Mouse (Mus musculus): ENCODE measurements around the gene Tbxas1. TPM values are rescaled to one million over a fixed set of nuclear protein-coding genes. Genes with fewer than 3 reads are reported as not detected.

The Tbxas1 gene
- total and polyA plus RNA-seq, 2 experiments, result 1.1 to 3.5 TPM

DNA sequence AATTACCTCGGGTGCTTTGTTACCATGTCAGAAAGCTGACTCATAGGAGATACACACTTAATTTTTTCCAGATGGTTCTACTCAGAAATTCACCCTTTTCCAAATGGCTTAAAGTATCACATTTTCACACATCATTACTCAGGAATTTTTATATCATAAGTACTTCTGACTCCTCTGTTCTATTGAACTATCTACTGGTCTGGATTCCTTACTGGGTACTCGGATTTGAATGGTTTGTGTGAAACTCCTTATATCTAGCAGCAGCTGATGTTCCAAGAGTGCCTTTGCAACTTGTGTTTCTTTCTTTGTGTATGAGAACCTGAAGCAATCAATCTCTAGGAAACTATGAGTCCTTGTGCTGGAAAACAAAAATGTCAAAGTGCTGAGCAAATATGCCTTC, 81.4 kb downstream of the Tbxas1 start:
- WGBS, result 90% methylated on average over 2 of the region's 2 CpGs
- Histone ChIP-seq H3K4me1 (ENCODE audit: control insufficient read depth, insufficient read depth, low read length) (peaks cover 6% of the 10 kb centered on the region; the same call in 1 of the 2 replicates), H3K4me3 (ENCODE audit: insufficient read depth, low read depth, low read length) (no peak overlapping the region)

DNA sequence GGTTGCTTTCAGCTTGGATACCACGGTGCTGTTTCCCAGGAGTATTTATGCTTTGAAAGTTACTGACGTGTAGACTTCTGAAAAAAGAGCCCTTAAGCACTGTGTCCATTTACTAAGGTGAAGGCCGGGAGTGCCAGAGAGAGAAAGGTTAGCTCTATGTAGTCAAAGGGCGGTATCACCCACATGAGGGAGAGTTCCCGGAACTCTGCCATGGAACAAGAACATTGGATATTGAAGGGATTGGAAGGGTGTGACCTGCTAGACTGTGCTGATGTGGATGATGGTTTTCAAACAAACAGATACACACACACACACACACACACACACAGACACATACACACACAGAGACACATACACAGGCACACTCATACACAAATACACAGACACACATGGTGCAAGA, 82.0 kb downstream of the Tbxas1 start:
- no peak overlapping the region for H3K27ac ChIP-seq (replicated peaks; ENCODE audit: insufficient read depth, low read depth, low read length)
- DNase-seq (ENCODE audit: extremely low read depth, low read depth, low spot score), result no peak
- no peaks in the 10 kb centered on the region for H3K79me2 ChIP-seq (ENCODE audit: control insufficient read depth, insufficient read depth, low read length)
- peaks cover 6% of the 10 kb centered on the region; the same call in 1 of the 2 replicates for H3K4me1 ChIP-seq (ENCODE audit: control insufficient read depth, insufficient read depth, low read length)
- 89% methylated on average over 5 of the region's 5 CpGs for WGBS
- H3K36me3 ChIP-seq (ENCODE audit: control insufficient read depth, insufficient read depth, low read length), result no peaks in the 10 kb centered on the region
- H3K27me3 ChIP-seq (ENCODE audit: control insufficient read depth, insufficient read depth, low read length), result no peaks in the 10 kb centered on the region
- no peak overlapping the region for H3K4me3 ChIP-seq (ENCODE audit: insufficient read depth, low read depth, low read length)
- H3K9ac ChIP-seq (ENCODE audit: low read depth, low read length), result no peak overlapping the region
- TF ChIP-seq POLR2A (IDR thresholded peaks at IDR 0.05; ENCODE audit: extremely low read depth, insufficient read depth, low read length) (no peak), CTCF (IDR thresholded peaks at IDR 0.05; ENCODE audit: low read depth, low read length) (no peak)

More for the DNA sequence above, 81.4 kb downstream of the Tbxas1 start:
- DNase-seq (ENCODE audit: extremely low read depth, low read depth, low spot score), result no peak
- H3K27ac ChIP-seq (replicated peaks; ENCODE audit: insufficient read depth, low read depth, low read length), result no peak overlapping the region
- TF ChIP-seq POLR2A (IDR thresholded peaks at IDR 0.05; ENCODE audit: extremely low read depth, insufficient read depth, low read length) (no peak), CTCF (IDR thresholded peaks at IDR 0.05; ENCODE audit: low read depth, low read length) (no peak)
- no peak overlapping the region for H3K9ac ChIP-seq (ENCODE audit: low read depth, low read length)
- H3K27me3 ChIP-seq (ENCODE audit: control insufficient read depth, insufficient read depth, low read length), result no peaks in the 10 kb centered on the region
- no peaks in the 10 kb centered on the region for H3K79me2 ChIP-seq (ENCODE audit: control insufficient read depth, insufficient read depth, low read length)
- H3K36me3 ChIP-seq (ENCODE audit: control insufficient read depth, insufficient read depth, low read length), result no peaks in the 10 kb centered on the region

GRCm38 (mm10) chr6:38959502-38959901, 84.3 kb downstream of the Tbxas1 start:
- DNase-seq (ENCODE audit: extremely low read depth, low read depth, low spot score), result peak; percentile 92
- WGBS, result 26% methylated on average over 9 of the region's 9 CpGs

GRCm38 (mm10) chr6:38960367-38960766, 85.2 kb downstream of the Tbxas1 start:
- no peaks in the 10 kb centered on the region for H3K36me3 ChIP-seq (ENCODE audit: control insufficient read depth, insufficient read depth, low read length)
- no peaks in the 10 kb centered on the region for H3K27me3 ChIP-seq (ENCODE audit: control insufficient read depth, insufficient read depth, low read length)
- H3K27ac ChIP-seq (replicated peaks; ENCODE audit: insufficient read depth, low read depth, low read length), result no peak overlapping the region
- no peak for DNase-seq (ENCODE audit: extremely low read depth, low read depth, low spot score)
- H3K79me2 ChIP-seq (ENCODE audit: control insufficient read depth, insufficient read depth, low read length), result no peaks in the 10 kb centered on the region
- H3K9ac ChIP-seq (ENCODE audit: low read depth, low read length), result no peak overlapping the region
- peaks cover 6% of the 10 kb centered on the region; the same call in 1 of the 2 replicates for H3K4me1 ChIP-seq (ENCODE audit: control insufficient read depth, insufficient read depth, low read length)
- no peak overlapping the region for H3K4me3 ChIP-seq (ENCODE audit: insufficient read depth, low read depth, low read length)
- no peak for TF ChIP-seq CTCF (IDR thresholded peaks at IDR 0.05; ENCODE audit: low read depth, low read length)
- no peak for TF ChIP-seq POLR2A (IDR thresholded peaks at IDR 0.05; ENCODE audit: extremely low read depth, insufficient read depth, low read length)
- WGBS, result 87% methylated on average over 3 of the region's 3 CpGs

More at GRCm38 (mm10) chr6:38959502-38959901, 84.3 kb downstream of the Tbxas1 start:
- H3K9ac ChIP-seq (ENCODE audit: low read depth, low read length), result no peak overlapping the region
- no peaks in the 10 kb centered on the region for H3K36me3 ChIP-seq (ENCODE audit: control insufficient read depth, insufficient read depth, low read length)
- H3K4me1 ChIP-seq (ENCODE audit: control insufficient read depth, insufficient read depth, low read length), result peaks cover 6% of the 10 kb centered on the region; the same call in 1 of the 2 replicates
- H3K79me2 ChIP-seq (ENCODE audit: control insufficient read depth, insufficient read depth, low read length), result no peaks in the 10 kb centered on the region
- H3K27me3 ChIP-seq (ENCODE audit: control insufficient read depth, insufficient read depth, low read length), result no peaks in the 10 kb centered on the region
- TF ChIP-seq CTCF (IDR thresholded peaks at IDR 0.05; ENCODE audit: low read depth, low read length), result no peak
- no peak for TF ChIP-seq POLR2A (IDR thresholded peaks at IDR 0.05; ENCODE audit: extremely low read depth, insufficient read depth, low read length)
- H3K27ac ChIP-seq (replicated peaks; ENCODE audit: insufficient read depth, low read depth, low read length), result no peak overlapping the region
- H3K4me3 ChIP-seq (ENCODE audit: insufficient read depth, low read depth, low read length), result no peak overlapping the region

GRCm38 (mm10) chr6:38960791-38961426, 85.7 kb downstream of the Tbxas1 start:
- Histone ChIP-seq H3K4me3 (ENCODE audit: insufficient read depth, low read depth, low read length) (no peak overlapping the region), H3K4me1 (ENCODE audit: control insufficient read depth, insufficient read depth, low read length) (peaks cover 6% of the 10 kb centered on the region; the same call in 1 of the 2 replicates), H3K79me2 (ENCODE audit: control insufficient read depth, insufficient read depth, low read length) (no peaks in the 10 kb centered on the region), H3K27ac (replicated peaks; ENCODE audit: insufficient read depth, low read depth, low read length) (no peak overlapping the region), H3K9ac (ENCODE audit: low read depth, low read length) (no peak overlapping the region), H3K27me3 (ENCODE audit: control insufficient read depth, insufficient read depth, low read length) (no peaks in the 10 kb centered on the region), H3K36me3 (ENCODE audit: control insufficient read depth, insufficient read depth, low read length) (no peaks in the 10 kb centered on the region)
- WGBS, result 84% methylated on average over 12 of the region's 12 CpGs
- TF ChIP-seq CTCF (IDR thresholded peaks at IDR 0.05; ENCODE audit: low read depth, low read length) (no peak), POLR2A (IDR thresholded peaks at IDR 0.05; ENCODE audit: extremely low read depth, insufficient read depth, low read length) (no peak)
- DNase-seq (ENCODE audit: extremely low read depth, low read depth, low spot score), result no peak

DNA sequence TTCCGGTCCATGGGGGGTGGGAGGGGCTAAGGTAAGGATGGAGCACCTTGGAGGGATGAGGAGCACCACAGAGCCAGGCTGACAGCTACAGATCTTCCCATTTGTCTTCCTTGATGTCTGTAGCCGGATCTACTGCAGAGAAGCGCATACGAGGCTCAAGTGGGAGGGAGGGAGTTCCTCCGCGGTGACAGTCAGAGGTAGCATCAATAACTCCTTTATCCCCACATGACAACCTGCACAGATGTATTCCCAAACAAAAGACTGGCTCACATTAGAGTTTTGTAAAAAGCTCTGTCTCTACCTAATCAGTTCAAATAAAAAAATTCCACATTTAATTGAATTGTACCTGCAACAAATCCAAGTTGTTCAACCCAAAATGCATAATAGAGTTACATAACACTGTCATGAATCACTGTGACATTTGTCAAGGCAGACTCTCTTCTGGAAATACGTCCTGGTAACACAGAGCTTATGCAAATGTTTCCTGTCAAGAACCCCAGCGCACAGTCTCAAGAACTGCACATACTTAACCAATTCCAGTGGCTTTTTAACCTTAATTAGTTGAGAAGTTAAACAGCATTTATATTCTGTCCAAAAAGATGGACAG, 86.3 kb downstream of the Tbxas1 start:
- Histone ChIP-seq H3K79me2 (ENCODE audit: control insufficient read depth, insufficient read depth, low read length) (no peaks in the 10 kb centered on the region), H3K9ac (ENCODE audit: low read depth, low read length) (no peak overlapping the region), H3K4me3 (ENCODE audit: insufficient read depth, low read depth, low read length) (no peak overlapping the region), H3K27me3 (ENCODE audit: control insufficient read depth, insufficient read depth, low read length) (no peaks in the 10 kb centered on the region), H3K36me3 (ENCODE audit: control insufficient read depth, insufficient read depth, low read length) (no peaks in the 10 kb centered on the region), H3K4me1 (ENCODE audit: control insufficient read depth, insufficient read depth, low read length) (peaks cover 6% of the 10 kb centered on the region; the same call in 1 of the 2 replicates), H3K27ac (replicated peaks; ENCODE audit: insufficient read depth, low read depth, low read length) (no peak overlapping the region)
- no peak for TF ChIP-seq POLR2A (IDR thresholded peaks at IDR 0.05; ENCODE audit: extremely low read depth, insufficient read depth, low read length)
- no peak for TF ChIP-seq CTCF (IDR thresholded peaks at IDR 0.05; ENCODE audit: low read depth, low read length)
- 82% methylated on average over 8 of the region's 8 CpGs for WGBS
- no peak for DNase-seq (ENCODE audit: extremely low read depth, low read depth, low spot score)
